Mouse (Mus musculus) kidney, postnatal 4 days (tissue): ENCODE data around the gene Vmn1r39.
"Not testable (repeated sequence)": the region's sequence is repeated elsewhere in the genome, so short reads cannot be mapped to it uniquely, and the experiment has no call there.

Experiments
- DNase-seq, 2 experiments: peaks; one replicate each; pipeline ENCODE4 v3.0.0; 2021; ENCODE audit warnings: mixed read lengths in 2 of 2

The Vmn1r39 gene

GRCm38 (mm10) chr6:66810509-66810908 lies at the start of gene Vmn1r39:
Gene Vmn1r39 (minus strand): TSS chr6:66810609.
- no peak for DNase-seq

DNA sequence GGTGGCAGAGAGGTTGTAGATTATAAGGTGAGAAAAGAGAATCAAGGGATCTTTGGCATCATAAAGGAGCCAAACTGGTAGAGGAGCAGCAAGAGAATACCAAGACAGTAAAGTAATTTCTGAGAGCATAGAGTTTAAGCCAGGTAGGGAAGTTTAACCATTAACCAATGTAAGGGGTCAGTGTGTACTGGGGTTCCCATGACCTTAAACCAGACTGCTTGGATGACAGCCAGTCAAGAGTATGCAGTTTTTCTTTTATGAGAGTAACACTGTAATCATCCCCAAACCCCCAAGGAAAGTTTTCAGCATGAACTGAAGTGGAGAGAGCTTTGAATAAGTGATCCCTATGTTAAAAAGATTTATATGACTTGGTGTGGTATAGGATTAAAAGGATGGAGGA lies 49.0 kb upstream of the Vmn1r39 start:
- DNase-seq, result no peak

DNA sequence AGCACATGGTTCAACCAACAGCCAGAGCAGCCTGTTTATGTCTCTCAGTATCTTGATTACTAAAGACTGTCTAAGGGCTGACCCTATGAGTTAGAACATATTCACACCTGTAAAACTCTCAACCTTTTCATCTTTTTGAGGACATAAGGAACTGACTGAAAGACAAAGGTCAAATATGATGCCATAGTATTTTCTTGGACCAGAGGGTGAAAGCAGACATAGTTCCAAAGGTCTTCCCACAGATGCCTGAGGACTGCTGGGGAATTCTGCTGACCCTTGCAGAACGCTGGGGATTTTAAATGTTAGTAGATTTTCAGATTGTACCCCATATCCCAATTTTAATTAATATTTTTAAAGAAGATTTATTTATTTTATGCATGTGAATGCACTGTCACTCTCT lies 47.9 kb upstream of the Vmn1r39 start:
- DNase-seq, result no peak

DNA sequence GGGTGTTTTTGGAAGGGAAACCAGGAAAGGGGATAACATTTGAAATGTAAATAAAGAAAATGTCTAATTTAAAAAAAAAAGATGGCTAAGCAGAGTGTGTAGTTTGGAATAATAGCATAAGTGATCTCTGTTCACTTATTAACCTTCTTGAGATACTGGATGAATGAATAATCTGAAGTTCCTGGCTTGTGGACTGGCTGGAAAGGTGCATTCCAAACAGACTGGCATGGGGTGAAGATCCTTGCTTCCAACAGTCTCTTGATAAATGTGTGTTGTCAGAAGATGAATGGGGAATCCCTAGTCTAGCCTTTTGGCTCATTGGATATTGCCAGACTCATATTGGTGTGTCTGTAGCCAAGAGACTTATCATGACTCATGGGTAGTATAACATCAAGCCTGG lies 45.8 kb upstream of the Vmn1r39 start:
- no peak for DNase-seq

DNA sequence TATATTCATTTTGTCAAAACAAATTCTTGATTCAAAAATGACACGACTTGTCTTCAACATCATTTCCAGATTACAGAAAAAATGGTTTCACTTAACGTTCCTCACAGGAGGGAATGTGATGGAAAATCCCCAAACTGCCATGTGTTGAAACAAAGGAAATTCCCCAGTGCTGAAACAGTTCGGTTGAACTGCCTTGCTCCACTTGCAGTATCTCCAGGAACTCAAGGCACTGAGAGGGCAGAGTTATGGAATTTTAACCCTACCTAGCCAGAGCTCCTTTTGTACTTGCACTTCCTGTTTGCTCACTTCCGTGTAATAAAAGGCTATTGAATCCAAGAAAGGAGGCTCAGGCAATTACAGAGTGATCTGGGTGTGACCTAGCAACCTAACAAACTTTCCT lies 38.5 kb upstream of the Vmn1r39 start:
- DNase-seq, result no peak

DNA sequence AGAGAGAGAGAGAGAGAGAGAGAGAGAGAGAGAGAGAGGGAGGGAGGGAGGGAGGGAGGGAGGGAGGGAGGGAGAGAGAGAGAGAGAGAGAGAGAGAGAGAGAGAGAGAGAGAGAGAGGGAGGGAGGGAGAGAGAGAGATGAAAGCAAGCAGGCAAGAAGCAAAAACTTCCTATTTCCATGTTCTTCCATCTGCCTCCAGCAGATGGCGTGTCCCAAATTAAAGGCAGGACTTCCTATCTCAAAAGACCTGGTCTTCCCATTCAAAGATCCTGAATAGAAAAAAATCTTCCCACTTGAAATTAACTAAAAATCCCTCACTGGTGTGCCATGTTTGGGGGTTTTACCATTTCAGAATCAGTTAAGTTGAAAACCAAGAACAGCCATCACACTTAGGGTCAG lies 30.2 kb upstream of the Vmn1r39 start:
- peak; percentile 42 to 43 for DNase-seq

GRCm38 (mm10) chr6:66836932-66837331 lies 26.5 kb upstream of the Vmn1r39 start:
- no peak for DNase-seq

DNA sequence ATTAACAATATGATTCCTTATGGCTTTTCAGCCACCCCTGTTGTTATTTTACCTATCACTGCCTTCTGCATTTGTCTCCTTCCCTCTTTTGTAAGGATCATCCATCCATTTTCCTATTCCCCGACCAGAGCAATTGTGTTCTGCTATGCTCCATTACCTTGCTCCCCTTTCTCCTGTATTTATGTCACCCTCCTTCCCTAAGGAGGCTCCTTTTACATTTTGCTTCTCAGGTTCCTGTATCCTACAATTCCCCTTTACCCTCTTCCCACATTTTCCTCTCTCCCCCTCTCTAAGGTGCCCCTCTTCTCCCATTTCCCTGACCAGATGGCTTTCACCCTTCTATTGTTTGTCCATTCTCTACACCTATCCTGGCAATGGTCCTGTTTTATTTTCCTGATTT lies 4.1 kb downstream of the Vmn1r39 start:
- DNase-seq, result no peak

- no peak for DNase-seq
Observed at GRCm38 (mm10) chr6:66805713-66806112, 4.7 kb downstream of the Vmn1r39 start.

- DNase-seq, result not testable (repeated sequence)
Observed at GRCm38 (mm10) chr6:66782527-66782926, 27.9 kb downstream of the Vmn1r39 start, which contains the start of gene Vmn1r38. Gene Vmn1r38 (minus strand): TSS chr6:66782627.
